Mouse (Mus musculus) heart, adult 9 months (tissue): Measurements from ENCODE around the gene Mtg2.

Experiments used
- DNase-seq, 2 experiments: peaks; one replicate each; pipeline ENCODE4 v3.0.0; 2022; ENCODE audit warnings: low spot score in 2 of 2

The Mtg2 gene

DNA sequence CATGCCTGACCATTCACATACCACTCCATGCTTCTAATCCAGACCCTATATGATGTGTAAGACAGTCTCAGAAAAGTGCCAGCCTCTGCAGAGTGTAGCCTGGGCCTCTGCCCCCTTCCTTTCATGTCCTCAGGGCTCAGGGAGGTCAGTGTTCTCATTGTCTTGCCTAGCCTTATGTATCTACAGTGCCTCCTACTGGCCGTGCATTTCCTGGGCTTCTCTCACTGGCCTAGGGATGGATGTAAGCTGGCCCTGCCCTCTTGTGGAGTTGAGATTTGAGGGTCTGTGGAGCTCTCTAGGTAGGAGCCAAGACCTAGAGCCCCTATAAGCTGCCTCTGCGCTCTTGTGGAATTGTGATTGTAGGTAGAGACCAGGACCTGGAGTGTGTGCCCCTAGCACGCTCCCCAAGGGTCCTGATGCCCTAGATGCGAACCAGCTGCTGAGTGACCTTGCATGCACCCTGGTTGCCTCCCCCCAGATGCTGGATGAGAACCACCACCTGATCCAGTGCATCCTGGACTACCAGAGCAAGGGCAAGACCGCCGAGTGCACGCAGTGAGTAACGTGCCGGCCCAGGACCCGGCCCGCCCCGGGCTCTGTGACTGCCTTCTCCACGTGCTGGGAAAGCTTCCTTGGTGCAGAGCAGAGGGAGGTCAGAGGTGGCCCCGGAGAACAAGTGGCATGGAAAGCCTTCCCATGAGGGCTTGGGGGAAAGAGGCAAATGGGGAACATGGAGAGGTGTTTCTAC, 18.2 kb upstream of the Mtg2 start:
- DNase-seq: no peak

DNA sequence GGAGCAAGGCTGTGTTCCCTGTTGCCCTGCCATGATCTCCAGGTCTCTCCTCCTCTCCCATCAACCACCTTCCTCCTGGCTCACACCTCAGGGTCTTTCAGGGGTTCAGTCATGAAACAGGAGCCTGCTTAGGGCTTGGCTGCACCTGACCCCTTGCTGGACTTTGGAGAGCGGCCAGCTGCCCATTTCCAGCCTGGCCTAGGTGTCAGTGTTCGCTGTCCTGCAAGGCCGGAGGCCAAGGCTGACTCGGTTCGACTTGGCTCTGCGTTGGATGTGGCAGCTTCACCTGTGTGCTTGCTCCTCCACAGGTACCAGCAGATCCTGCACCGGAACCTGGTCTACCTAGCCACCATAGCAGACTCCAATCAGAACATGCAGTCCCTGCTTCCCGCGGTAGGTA, 17.4 kb upstream of the Mtg2 start:
- no peak for DNase-seq

DNA sequence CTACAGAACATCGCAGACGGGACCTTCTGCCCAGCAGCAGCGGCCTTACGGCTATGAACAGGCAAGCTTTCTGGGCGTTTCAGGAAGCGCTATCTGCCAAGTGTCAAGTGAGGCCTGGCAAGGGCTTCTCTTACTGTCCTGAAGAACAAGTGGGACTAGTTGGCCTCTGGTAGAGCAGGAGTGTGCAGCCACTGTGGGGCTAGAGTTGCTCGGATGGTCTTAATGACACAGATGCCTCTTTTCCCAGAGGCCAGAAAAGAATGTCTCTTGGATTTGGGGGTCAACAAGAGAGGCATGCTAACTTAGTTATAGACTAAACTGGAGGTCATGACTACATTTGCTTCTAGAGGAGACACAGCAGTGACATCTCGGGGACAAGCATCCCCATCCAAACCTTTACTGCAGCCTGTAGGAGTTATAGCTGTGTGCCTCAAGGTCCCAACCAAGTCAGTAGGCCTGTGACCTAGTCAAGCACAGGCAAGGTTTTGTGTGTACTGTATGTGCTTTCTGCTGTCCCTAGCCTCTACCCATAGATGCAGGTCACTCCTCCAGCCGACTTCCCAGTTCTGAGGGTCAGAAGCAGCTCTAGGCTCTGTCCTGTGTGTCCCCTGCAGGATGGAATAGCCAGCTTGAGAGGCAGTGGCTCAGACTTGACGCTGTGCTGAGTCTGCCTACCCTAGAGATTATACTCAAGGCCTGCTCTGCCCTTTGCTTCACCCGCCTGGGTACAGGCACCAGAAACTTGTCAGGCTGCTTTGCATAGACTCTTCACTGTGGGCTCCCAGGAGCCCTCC, 6.9 kb upstream of the Mtg2 start:
- DNase-seq: no peak

DNA sequence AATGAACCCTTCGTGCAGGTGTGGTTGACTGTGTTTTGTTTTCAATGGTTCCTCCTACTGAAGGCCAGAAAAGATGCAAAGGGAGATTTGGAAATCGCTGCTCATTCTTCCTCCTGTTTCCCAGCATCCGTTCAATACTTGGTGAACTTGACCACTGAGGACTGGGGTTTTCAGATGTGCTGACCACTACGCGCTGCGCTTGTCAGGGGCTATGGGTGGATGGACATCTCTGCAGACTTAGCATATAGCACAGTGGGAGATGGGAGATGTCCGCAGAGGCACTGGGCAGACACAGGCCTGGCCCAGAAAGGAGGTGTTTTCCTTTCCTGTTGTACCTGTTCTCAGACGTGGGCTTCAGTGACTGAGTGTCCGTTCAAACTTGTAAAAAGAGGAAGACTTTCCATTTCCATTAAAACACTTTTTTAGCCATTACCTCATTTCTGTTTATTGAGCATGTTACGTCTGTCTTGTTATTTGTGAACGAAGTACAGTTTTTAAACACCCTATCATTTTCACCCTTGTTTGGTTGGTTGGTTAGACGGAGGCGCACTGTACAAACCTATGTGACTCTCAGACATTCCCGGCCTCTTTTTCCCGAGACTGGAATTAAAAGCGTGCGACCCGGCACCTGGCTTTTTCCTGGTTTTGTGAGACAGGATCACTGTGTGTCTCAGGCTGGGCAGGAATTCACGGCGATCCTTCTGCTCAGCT, 463 bp upstream of the Mtg2 start:
- no peak for DNase-seq

DNA sequence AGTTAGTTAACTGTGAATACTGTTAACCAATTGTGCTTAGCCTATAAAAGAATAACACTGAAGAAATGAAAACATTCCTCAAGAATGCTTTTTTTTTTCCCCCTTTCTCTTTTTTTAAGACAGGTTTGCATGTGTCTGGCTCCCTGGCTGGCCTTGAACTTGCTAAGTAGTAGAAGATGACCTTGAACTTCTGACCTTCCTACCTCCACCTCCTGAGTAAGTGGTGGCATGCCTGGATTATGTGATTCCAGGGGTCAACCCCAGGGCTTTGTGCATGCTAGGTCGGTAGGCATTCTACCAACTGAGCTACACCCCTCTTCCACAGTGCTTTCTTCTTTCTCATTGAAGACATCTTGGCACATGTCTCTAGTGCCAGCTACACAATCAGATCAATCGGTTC, 1.3 kb downstream of the Mtg2 start:
- DNase-seq: no peak

DNA sequence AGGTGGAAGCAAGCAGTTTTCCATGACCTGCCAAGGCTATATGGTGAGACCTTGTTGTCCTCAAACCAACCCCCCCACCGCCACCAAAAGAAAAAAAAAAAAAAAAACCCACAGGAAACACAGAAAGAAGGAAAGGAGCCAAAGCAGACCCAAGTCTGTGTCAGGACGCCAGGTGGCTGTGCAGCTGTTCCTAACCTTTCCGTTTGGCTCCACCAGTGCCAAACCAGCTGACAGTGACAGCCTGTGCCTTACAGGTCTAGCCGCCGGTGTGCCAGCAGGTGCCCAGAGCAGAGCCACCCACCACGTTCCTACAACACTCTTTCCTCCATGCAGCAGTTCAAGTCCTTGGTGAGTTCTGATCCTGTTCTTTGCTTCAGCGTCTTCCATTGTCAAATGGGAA, 2.5 kb downstream of the Mtg2 start:
- DNase-seq: no peak

DNA sequence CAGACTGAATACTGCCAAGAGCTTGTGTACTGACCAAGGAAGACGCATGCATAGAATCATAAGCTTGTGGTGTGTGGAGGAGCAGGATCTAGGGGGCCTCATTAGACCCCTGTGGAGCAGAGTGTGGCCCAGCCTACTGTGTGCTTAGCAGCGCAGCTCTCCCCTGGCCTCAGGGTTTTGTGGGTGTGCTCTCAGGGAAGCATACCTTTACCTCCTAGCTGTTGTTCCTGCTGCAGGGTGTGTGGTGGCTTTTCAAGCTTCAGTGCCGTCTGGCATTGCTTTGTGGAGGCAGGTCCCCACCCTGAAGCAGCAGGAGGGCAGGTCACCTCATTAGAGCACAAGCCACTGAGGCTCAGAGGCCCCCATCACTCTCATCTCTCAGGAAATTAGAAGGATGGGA, 7.2 kb downstream of the Mtg2 start:
- DNase-seq: no peak

DNA sequence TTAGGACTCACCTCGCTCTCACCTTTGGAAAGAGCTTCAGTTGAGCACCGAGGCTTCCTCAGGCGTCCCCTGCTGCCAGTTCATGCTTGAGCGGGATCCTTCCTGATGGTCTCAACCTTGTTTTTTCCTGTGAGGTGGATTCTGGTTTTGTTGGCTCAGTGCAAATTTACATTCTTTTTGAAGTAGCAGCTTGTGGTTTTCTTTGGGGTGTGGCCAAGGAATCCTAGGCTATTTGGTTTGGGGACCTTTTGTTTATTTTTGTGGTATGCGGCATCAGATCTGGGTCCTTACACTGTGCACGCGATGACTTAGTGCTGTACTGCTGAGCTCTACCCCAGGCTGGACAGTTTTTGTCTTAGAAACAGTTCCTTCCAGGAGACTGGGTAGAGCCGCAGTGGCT, 10.3 kb downstream of the Mtg2 start:
- no peak for DNase-seq

DNA sequence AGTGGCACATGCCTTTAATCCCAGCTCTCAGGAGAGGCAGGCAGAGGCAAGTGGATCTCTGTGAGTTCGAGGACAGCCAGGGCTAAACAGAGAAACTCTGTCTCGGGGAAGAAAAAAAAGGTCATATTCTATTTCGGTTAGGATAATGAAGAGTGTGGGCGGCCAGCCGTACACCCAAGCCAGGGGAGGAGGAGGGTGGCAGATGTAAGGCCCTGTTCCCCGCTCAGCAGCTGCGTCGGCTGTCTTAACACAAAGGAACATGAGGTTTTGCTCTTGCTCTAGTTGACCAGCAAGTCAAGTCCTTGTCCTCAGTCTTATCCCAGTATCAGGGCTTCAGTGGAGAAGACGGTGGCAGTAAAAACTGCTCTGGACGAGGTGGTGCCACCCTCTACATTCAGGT, 12.7 kb downstream of the Mtg2 start:
- no peak for DNase-seq

DNA sequence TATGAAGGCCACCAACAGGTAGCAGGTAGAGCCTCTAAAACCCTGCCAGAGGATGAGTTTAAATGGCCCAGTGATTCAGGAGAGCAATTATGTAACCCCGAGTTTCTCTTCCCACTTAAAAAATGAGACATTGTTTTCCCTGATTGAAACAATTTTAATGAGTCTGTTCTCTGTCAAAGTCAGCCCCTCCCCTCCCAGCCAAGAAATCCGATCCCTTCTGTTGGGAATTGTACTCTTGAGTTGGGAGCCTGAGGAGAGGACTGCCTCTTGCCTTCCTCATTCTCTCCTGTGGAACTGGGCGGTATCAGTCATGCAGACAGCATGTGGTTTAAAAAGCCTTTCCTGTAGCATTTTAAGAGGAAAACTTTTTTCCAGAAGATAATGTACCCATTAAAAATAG, 14.2 kb downstream of the Mtg2 start:
- DNase-seq: no peak

DNA sequence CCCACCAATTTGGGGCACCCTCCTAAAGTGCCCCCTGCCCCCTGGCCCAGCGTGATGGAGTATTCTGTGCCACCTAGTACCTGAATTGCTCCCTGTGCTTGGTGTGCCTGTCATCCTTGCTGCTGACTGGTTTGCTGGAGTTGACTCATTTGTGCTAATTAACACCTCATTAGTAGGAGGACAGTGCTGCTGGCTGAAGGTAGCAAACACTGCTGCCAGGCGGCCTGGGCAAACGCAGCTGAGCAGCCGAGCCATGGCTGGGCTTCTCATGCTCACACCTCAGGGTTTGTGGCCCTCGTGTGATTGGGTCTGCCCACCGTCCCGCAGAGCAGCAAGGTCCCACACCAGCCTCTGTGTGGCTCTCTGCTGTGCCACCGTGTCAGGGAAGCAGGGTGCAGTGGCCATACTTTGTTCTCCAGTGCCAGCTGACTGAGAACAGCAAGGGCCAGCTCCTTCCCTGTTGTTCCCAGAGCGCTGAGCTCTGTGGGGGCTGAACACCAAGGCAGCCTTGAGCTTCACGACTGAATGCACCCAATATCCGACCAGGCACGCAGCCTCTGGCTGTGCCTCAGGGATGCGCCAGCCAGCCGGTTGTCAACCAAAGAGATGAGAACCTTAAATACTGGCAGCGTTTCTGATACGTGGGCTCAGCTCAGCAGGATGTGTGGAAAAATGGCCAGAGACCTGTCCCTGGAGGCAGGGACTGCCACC, 15.7 kb downstream of the Mtg2 start:
- DNase-seq: no peak

DNA sequence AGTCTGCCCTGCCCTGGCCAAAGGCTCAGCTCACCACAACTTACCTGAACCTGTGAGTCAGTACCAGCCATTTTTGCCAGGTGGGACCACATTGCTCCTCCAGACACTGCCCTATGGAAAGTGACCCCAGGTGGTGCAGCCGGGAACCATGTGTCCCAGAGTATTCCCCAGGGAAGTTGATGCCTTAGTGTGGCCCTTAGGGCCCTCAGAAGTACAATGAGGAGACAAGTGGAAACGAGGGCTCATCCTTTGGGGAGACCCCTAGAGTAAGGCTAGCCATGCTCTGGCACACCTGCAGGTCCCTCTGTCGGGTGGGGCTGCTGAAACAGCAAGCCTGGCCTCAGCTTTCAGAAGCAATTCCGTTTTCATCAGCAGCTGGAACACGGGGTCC, 16.2 kb downstream of the Mtg2 start:
- DNase-seq: no peak

DNA sequence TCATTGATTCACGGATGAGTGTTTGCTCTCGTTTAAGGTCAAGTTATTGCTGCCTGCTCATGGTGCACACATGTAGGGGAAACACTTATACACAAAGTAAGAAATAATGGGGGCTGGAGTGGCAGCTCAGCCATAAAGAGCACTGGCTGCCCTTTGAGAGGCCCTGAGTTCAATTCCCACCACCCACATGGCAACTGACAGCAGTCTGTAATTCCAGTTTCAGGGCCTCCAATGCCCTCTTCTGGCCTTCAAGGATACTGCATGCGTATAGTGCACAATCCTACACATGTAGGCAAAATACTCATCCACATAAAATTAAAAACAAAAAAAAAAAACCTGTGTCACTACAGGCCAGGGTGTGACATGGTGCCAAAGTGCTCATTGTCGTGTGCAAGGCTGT, 17.1 kb downstream of the Mtg2 start:
- DNase-seq: no peak

DNA sequence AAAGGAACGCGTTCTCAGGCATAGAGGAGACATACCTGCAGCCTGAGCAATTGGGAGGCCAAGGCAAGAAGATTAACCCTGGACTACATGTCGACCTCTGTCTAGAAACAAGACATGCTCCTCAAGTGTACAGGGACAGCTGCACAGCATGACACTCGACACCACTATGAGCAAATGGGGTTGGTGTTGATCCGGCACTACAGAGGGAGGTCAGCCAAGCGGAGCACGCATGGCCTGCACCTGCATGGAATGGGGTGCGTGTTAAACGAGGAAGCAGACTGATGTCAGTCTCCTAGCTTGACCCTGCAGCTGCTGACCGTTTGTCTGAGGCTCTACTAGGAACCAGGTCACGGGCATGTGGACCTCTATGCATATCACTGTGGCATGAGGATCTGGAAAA, 19.9 kb downstream of the Mtg2 start:
- DNase-seq: no peak

DNA sequence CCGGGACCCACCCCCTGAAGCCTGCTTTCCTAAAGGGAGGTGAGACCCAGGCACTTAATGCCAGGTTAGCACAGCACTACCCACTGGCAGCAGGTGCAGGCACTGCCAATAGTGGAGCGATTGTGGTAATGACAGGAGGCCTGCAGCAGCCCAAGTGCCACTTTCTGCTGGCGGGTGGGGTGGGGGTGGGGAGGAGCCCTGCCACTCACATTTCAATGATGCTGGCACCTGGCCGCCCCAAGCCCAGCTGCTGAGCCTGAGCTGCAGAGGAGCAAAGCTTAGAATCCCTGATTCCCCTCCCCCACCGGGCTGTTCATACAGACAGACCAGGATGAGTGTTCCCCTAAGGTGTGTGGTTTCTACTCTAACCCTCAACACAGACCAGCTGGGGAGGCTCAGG, 25.3 kb downstream of the Mtg2 start:
- no peak for DNase-seq

DNA sequence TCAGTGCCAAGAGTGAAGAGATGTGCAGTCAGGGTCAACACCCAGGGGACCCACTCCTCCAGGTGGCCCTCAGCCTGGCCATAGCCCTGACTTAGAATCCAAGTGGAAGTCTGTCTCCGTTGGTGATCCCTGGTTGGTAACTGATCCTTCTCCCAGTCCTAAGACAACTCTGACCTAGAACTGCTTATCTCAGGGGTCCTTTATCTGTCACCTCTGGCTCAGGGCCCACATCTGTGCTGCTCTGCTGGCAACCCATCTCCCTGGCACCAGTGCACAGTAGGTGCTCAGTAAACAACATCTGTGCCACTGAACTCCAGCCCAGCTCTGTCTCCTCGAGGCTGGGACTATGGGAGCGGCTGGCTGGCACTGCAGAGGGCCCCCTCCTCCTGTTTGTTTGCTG, 27.2 kb downstream of the Mtg2 start:
- DNase-seq: no peak

DNA sequence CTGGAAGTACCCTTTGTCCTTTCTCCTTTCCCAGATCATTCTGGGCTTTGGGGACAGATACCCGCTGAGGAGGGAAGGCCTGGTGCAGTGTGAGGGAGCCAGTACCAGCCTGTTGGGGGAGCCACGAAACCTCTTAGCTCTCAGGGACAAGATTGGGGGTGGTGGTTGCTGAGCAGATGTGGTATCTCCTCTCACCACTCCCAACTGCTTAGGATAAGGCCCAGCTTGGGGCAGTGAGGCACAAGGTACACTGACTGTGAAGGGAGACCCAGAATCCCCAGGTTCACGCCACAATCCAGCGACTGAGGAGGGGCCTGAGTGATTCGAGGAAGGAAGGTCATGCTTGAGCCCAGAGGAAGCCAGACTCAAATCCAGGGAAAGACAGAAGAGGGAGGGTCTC, 27.8 kb downstream of the Mtg2 start:
- no peak for DNase-seq

DNA sequence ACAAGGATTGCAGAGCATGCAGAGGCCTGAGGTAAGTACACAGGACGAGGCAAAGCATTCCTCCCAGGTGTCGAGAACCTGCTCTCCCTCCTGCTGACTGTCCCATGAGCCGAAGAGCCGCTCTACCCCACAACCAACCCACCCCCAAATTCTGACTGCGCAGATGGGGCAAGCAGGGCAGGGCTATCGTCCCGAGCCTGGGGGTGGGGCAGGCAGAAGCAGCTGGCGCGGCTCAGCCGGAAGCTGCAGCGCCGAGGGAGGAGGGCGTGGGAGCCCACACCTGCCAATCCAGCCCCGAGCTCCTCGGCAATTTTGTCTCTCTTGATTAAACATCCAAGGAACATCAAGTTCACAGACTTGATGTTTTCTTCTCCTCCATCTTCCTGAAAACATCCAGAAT, 29.1 kb downstream of the Mtg2 start:
- DNase-seq: no peak

DNA sequence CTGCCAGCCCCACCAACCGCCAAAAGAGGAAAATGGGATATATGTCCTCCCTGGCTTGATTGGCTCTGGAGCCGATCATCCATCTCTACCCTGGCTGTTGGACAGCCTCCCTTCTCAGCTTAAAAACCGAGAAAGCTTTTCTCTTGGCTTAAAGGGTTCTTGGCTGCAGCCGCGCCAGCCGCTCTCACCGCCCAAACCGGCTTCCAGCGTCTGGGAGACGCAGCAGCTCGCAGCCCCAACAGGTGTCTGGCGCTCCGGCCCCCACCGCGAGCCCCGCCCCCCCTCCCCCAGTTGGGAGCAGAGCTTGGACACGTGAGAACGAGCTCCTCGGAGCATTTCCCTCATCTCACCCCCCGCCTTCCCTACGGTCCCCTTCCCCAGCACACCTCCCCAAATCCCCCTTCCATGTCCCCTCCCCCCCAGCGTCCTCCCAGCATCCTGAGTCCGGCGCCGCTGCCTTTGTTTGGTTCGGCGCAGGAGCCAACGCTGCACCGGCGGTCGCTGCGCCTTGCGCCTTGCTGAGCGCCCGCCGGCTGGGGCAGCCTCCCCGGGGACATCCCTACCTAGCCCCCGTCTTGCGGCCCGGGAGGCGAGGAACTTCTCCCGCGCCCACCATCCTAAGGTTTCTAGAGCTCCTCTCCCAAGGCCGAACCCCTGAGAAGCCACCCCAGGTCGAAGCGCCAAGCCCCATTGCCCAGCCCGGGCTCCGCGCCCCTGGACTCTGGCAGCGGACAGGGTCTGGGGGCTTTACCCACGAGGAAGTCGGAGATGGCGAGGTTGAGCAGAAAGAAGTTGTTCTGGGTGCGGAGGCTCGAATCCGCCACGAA, 33.0 kb downstream of the Mtg2 start:
- DNase-seq: no peak

DNA sequence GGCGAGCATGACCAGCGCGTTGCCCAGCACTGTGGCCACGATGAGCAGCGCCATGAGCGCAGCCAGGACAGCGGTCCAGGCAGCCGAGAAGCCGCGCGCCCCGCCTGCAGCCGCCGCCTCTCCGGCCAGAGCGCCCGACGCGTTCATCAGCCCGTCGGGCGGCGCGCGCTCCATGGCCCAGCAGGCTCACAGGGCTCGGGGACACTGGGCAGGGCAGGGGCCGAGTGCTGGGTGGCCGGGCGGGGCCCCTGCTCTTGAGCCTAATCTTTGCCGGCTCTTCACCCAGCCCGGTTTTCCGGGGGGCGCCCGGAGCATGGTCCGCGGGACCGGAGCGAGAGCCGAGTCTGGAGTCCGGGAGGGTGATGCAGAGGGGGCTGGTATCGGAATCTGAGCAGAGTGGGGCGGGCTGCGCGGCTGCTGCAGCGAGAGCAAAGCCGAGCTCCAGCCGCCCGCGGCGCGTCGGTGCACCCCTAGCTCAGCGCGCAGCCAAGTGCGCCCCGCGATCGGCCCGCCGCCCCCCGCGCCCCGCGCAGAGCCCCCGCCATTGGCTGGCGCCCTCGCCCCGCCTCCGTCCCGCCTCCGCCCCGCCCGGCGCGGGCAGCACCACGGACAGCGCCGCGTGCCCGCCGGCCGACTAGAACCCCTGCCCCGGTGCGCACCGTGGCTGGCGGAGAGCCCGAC, 33.7 kb downstream of the Mtg2 start, which contains the start of gene Hrh3:
TSS of gene Hrh3 (minus strand) at position 511 of the 681 bp plus-strand sequence.
- peak in 1 of 2 experiments; percentile 53 for DNase-seq
